Comparison of ENCODE assay signal across 15 mouse cellular contexts in genomic region chr7:34867289-34867688, GRCm38 (mm10). TPM values are rescaled to one million over a fixed set of nuclear protein-coding genes. Genes with fewer than 3 reads are reported as not detected.
"Had no signal": no experiment of that assay in that cellular context is flagged by ENCODE, and none has a peak within 500 bp of the region (broad histone marks: within the 10 kb centered on the region; RNA-seq: fewer than 3 reads in every experiment).

No protein-coding gene starts in this region.

- H3K27ac ChIP-seq: left cerebral cortex, adult 2 months; limb, embryonic 15.5 days; liver, embryonic 12.5 days; midbrain, embryonic 12.5 days had no signal

- H3K9ac ChIP-seq: limb, embryonic 15.5 days; liver, embryonic 12.5 days; lung, embryonic 14.5 days; midbrain, embryonic 12.5 days had no signal

- H3K9me3 ChIP-seq: limb, embryonic 15.5 days; liver, embryonic 12.5 days; midbrain, embryonic 12.5 days had no signal

- H3K4me1 ChIP-seq: limb, embryonic 15.5 days; liver, embryonic 12.5 days had no signal

- H3K36me3 ChIP-seq: limb, embryonic 15.5 days; liver, embryonic 12.5 days; midbrain, embryonic 12.5 days had no signal

- H3K4me3 ChIP-seq: left cerebral cortex, adult 2 months; limb, embryonic 15.5 days; liver, embryonic 12.5 days; midbrain, embryonic 12.5 days had no signal

- ATAC-seq: intestine, postnatal 0 days; liver, embryonic 12.5 days had no signal

- H3K27me3 ChIP-seq: limb, embryonic 15.5 days; liver, embryonic 12.5 days; midbrain, embryonic 12.5 days had no signal

- H3K4me2 ChIP-seq: limb, embryonic 15.5 days; liver, embryonic 12.5 days; lung, embryonic 14.5 days; midbrain, embryonic 12.5 days had no signal

- DNase-seq: kidney, adult 9 months; kidney, postnatal 14 days; lung, embryonic 14.5 days; lung, postnatal 10 days; lung, postnatal 4 days; right cerebral cortex, postnatal 4 days; spleen, adult 18-20 months; thymus, adult 18-20 months; thymus, postnatal 14 days had no signal

RNA-seq across cellular contexts. Expression of gene Chst8, which starts 54.8 kb away (rescaled TPM):
- total RNA-seq: megakaryocyte, adult 5-6 weeks had no signal
